Mouse (Mus musculus) adrenal gland, adult 2 months (tissue): ENCODE results near the gene Fadd. TPM values are rescaled to one million over a fixed set of nuclear protein-coding genes. Genes with fewer than 3 reads are reported as not detected.

ENCODE experiments used
- DNase-seq: peaks from one replicate; pipeline ENCODE4 v3.0.0; 2021
- polyA plus RNA-seq: library from polyadenylated mRNA; depleted of rRNA; stranded (reverse); fragments of >200 nt; gene quantifications from 2 replicates; pipeline ENCODE4 v1.2.3, GENCODE M21; 2012; rRNA removed
- total RNA-seq, 2 experiments: library from RNA; stranded (reverse); gene quantifications; 2 replicates each; pipeline ENCODE4 v1.2.3; 2021

Fadd gene
- total and polyA plus RNA-seq, 3 experiments, result 8.8 to 14.8 (median 13.9) TPM

- DNase-seq, result no peak
These were observed 50.5 kb downstream of the Fadd start for GRCm38 (mm10) chr7:144531585-144532378.

- DNase-seq, result no peak
These were observed 52.4 kb downstream of the Fadd start for GRCm38 (mm10) chr7:144529851-144530250.

- DNase-seq, result peak; percentile 88
These were observed 54.5 kb downstream of the Fadd start for GRCm38 (mm10) chr7:144527723-144528221.

Other genes with a start within 250 kb of the Fadd start
- gene Cttn, start 111.5 kb downstream of the Fadd start, total RNA-seq, result 100 to 1,000 TPM; 240 to 283 TPM
- gene Cttn, start 111.5 kb downstream of the Fadd start, polyA plus RNA-seq, result 102 and 130 TPM in 2 replicates
- 10 to 100 TPM; 39.1 to 59.2 TPM for gene Ppfia1, start 28.7 kb downstream of the Fadd start, total RNA-seq
- gene Ppfia1, start 28.7 kb downstream of the Fadd start, polyA plus RNA-seq, result 29.1 and 37.1 TPM in 2 replicates
- 10 to 100 TPM; 24.6 to 32.4 TPM for gene Ano1, start 169.5 kb upstream of the Fadd start, total RNA-seq
- gene Ano1, start 169.5 kb upstream of the Fadd start, polyA plus RNA-seq, result 13.9 and 17.1 TPM in 2 replicates